Mouse (Mus musculus) C3H10T1/2 (cell line): ENCODE measurements around the gene Tbc1d25. TPM values are rescaled to one million over a fixed set of nuclear protein-coding genes. Genes with fewer than 3 reads are reported as not detected.

Experiments
- polyA plus RNA-seq, 2 experiments: library from polyadenylated mRNA; unstranded; fragments of >200 nt; fragmentation: generic; extraction: Trizol; gene quantifications; one replicate each; pipeline ENCODE4 v1.2.1; 2012; ENCODE audit warnings: missing spikeins in 2 of 2

Gene Tbc1d25
- 10 to 100 TPM in 1 of 2 experiments, 1 to 10 TPM in 1; 9.5 to 12.6 TPM for polyA plus RNA-seq

GRCm38 (mm10) chrX:8175504-8176385 is at the start of gene Tbc1d25:
Gene Tbc1d25, minus strand, starts transcription at chrX:8176181.

GRCm38 (mm10) chrX:8206015-8206693 is 30.2 kb upstream of the Tbc1d25 start, which contains the start of gene Porcn:
Gene Porcn, minus strand, starts transcription at chrX:8206525.

GRCm38 (mm10) chrX:8193419-8193723 is 17.4 kb upstream of the Tbc1d25 start, which contains the start of gene Ebp:
Gene Ebp, minus strand, starts transcription at chrX:8193512.

GRCm38 (mm10) chrX:8145153-8145991 is 30.6 kb downstream of the Tbc1d25 start, which contains the start of gene Rbm3:
Gene Rbm3, minus strand, starts transcription at chrX:8145880.

GRCm38 (mm10) chrX:8132017-8132976 is 43.7 kb downstream of the Tbc1d25 start, which contains the start of gene Wdr13:
Gene Wdr13, minus strand, starts transcription at chrX:8132892.

Other genes with a start within 250 kb of the Tbc1d25 start
- gene Eras, start 247.6 kb downstream of the Tbc1d25 start, polyA plus RNA-seq, result not detected
- gene Hdac6, start 228.3 kb downstream of the Tbc1d25 start, polyA plus RNA-seq, result 10 to 100 TPM; 11.6 to 18.8 TPM
- under 1 TPM in 1 of 2 experiments, not detected in 1; 0.05 TPM for gene Gata1, start 198.1 kb downstream of the Tbc1d25 start, polyA plus RNA-seq
- gene Glod5, start 157.7 kb downstream of the Tbc1d25 start, polyA plus RNA-seq, result not detected
- gene Suv39h1, start 101.4 kb downstream of the Tbc1d25 start, polyA plus RNA-seq, result 10 to 100 TPM; 22.9 to 28.6 TPM
- under 1 TPM; 0.06 to 0.17 TPM for gene Was, start 85.7 kb downstream of the Tbc1d25 start, polyA plus RNA-seq
- gene Wdr13, start 43.3 kb downstream of the Tbc1d25 start, polyA plus RNA-seq, result 10 to 100 TPM in 1 of 2 experiments, 1 to 10 TPM in 1; 1.4 to 22.3 TPM
- gene Rbm3, start 30.3 kb downstream of the Tbc1d25 start, polyA plus RNA-seq, result 100 to 1,000 TPM; 161 to 371 TPM
- gene Ebp, start 17.3 kb upstream of the Tbc1d25 start, polyA plus RNA-seq, result 100 to 1,000 TPM in 1 of 2 experiments, 10 to 100 TPM in 1; 70.6 to 123 TPM
- gene Porcn, start 30.3 kb upstream of the Tbc1d25 start, polyA plus RNA-seq, result 10 to 100 TPM in 1 of 2 experiments, 1 to 10 TPM in 1; 3.4 to 15.7 TPM
- gene Ftsj1, start 76.2 kb upstream of the Tbc1d25 start, polyA plus RNA-seq, result 10 to 100 TPM; 19.7 to 34.4 TPM
- gene Slc38a5, start 95.0 kb upstream of the Tbc1d25 start, polyA plus RNA-seq, result not detected
- gene Ssxb10, start 151.2 kb upstream of the Tbc1d25 start, polyA plus RNA-seq, result not detected
- not detected for gene Ssxb9, start 190.8 kb upstream of the Tbc1d25 start, polyA plus RNA-seq
- gene Ssxb1, start 237.1 kb upstream of the Tbc1d25 start, polyA plus RNA-seq, result not detected